Mouse (Mus musculus) cortical plate, adult 2 months (tissue): ENCODE measurements around the gene Atxn7l2. TPM values are rescaled to one million over a fixed set of nuclear protein-coding genes. Genes with fewer than 3 reads are reported as not detected.

Experiments used
- H3K27ac ChIP-seq: fragments of 200-500 bp; 2 replicates; pipeline ENCODE4 v1.5.1; 2012; ENCODE audit warnings: low read length, control low read depth, inconsistent platforms; ENCODE audit not compliant: insufficient read depth
- H3K4me1 ChIP-seq: fragments of 200-500 bp; 2 replicates; pipeline ENCODE4 v1.6.1; 2011; ENCODE audit warnings: low read length; ENCODE audit not compliant: control insufficient read depth, insufficient read depth
- H3K4me3 ChIP-seq: fragments of 200-500 bp; 2 replicates; pipeline ENCODE4 v1.5.1; 2011; ENCODE audit warnings: mild to moderate bottlenecking, low read length, control low read depth; ENCODE audit not compliant: insufficient read depth
- CTCF ChIP-seq: fragments of 200-500 bp; IDR thresholded peaks from 2 replicates; pipeline ENCODE4 v1.5.1; 2011; ENCODE audit warnings: mild to moderate bottlenecking, control low read depth, low read length; ENCODE audit not compliant: insufficient read depth; ENCODE audit errors: extremely low read depth
- POLR2A ChIP-seq: fragments of 200-500 bp; IDR thresholded peaks from 2 replicates; pipeline ENCODE4 v1.6.1; 2011; ENCODE audit warnings: mild to moderate bottlenecking, low read length, control low read depth; ENCODE audit not compliant: insufficient read depth; ENCODE audit errors: extremely low read depth
- polyA plus RNA-seq: library from polyadenylated mRNA; depleted of rRNA; stranded (reverse); fragments of >200 nt; gene quantifications from 2 replicates; pipeline ENCODE4 v1.2.3, GENCODE M21; 2012; rRNA removed

Gene Atxn7l2
- polyA plus RNA-seq, 1 experiment = 36.5 TPM

DNA sequence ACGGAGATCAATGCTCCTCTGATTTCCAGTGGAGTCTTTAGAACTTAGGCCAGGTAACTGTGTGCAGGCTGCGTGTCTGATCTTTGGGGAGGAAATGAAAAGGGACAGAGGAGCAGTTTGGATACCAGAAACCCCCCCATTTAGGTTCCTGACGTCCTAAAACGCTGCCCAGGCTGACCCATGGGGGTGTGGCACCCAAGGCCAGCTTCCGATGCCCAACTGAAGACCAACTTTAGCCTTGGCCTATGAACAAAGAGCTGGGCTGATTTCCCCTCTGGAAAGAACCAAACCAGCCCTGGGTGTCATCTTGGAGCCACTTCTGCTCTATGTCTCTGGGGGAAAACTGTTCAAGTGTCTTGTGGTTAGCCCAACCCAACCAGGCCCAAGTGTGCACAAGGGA is 46.6 kb downstream of the Atxn7l2 start:
- H3K27ac ChIP-seq = no peak overlapping the region
- H3K4me3 ChIP-seq = no peak overlapping the region
- H3K4me1 ChIP-seq = peaks cover 12% of the 10 kb centered on the region
- TF ChIP-seq POLR2A (no peak), CTCF (no peak)

DNA sequence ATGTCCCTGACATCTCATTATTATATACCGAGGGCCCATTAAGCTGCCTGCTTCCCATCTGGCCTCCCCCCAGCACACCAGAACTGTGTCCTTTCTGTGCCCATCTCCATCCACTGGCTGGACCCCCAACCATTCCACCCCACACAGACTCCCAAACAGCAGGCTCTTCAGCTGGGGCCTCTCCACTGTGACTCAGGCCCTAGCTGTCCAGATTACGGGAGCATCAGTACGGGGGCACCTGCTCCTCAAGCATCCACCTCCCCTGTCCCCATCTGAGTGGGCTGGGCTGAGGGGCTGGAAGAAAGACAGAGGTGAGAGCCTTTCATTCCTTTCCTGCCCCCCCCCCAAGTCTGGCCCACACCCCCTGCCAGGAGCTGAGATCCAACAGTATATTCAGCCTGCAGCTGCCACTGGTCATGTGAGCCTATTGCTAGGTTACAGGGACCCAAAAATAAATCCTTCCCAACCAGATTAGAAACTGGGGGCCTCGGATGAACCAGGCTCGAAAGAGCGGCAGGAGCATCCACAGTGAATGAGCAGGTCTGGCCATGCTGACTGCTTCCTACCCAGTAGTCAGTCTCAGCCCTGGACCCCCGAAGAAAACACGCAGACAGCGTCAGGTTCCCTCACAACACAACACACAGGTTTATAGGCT is 52.2 kb downstream of the Atxn7l2 start:
- H3K4me1 ChIP-seq = peaks cover 11% of the 10 kb centered on the region
- H3K4me3 ChIP-seq = no peak overlapping the region
- H3K27ac ChIP-seq = peak overlapping the region; percentile 97
- no peak for TF ChIP-seq CTCF
- TF ChIP-seq POLR2A = peak; percentile 82; the same call in 1 of the 2 replicates

DNA sequence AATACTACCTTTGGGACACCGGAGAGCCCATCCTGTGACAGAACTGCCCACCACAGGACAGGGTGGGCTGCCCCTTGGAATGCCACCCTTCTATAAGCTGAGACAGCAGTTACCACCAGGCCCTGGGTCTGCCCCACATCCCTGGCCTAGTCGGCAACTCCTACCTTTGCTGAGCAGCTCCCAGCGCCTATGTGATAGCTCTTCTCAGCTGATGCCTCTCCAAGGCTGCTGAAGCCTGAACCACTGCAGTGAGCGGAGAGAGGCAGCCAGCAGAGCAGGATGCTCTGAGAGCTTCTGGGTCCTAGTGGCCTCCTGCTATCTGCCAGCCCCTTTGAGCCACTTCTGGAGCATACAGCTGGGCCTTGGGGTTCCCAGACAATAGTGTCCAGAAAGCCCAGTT is 56.1 kb downstream of the Atxn7l2 start, which contains the start of gene Gpr61:
TSS of gene Gpr61 (minus strand) at position 227 of the 400 bp plus-strand sequence.
- Histone ChIP-seq H3K27ac (peak within 1 kb of the TSS; percentile 83), H3K4me3 (peak within 1 kb of the TSS; percentile 79), H3K4me1 (peaks cover 12% of the 10 kb centered on the region)
- TF ChIP-seq CTCF (no peak), POLR2A (peak; percentile 97)

DNA sequence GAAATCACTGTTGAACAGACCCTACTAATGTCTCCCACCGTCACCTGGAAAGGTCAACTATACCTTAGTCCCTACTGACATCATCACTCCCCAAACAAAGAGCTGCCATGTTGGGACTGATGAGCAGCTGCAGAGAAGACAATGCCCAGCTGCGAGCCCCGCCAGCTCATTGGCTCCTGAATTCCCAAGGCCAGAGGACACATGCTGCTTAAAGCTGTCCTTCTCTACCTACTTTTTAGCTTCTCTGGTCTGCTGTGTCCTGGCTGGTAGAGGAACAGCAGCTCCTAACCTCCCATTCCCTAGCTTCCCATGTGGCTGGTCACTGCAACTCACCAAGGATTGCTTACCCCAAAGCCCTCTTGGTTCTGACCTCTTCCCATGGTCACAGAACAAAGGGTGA is 58.4 kb downstream of the Atxn7l2 start:
- no peak overlapping the region for H3K27ac ChIP-seq
- no peak for TF ChIP-seq CTCF
- H3K4me1 ChIP-seq = peaks cover 3% of the 10 kb centered on the region; the same call in 1 of the 2 replicates
- H3K4me3 ChIP-seq = no peak overlapping the region

Other genes starting within 250 kb of the Atxn7l2 start
- 0.08 TPM in 1 of 2 replicates, not detected in the other for gene Gstm3, start 241.7 kb downstream of the Atxn7l2 start, polyA plus RNA-seq
- gene Gstm2, start 224.5 kb downstream of the Atxn7l2 start, polyA plus RNA-seq = 5.3 and 5.6 TPM in 2 replicates
- gene Gstm1, start 193.0 kb downstream of the Atxn7l2 start, polyA plus RNA-seq = 426 and 510 TPM in 2 replicates
- gene Gstm4, start 166.0 kb downstream of the Atxn7l2 start, polyA plus RNA-seq = 16.1 and 16.8 TPM in 2 replicates
- gene Ampd2, start 124.3 kb downstream of the Atxn7l2 start, polyA plus RNA-seq = 76.3 and 76.8 TPM in 2 replicates
- 0.15 TPM in 1 of 2 replicates, not detected in the other for gene Gnat2, start 118.1 kb downstream of the Atxn7l2 start, polyA plus RNA-seq
- 24.9 and 27.0 TPM in 2 replicates for gene Gnai3, start 64.8 kb downstream of the Atxn7l2 start, polyA plus RNA-seq
- gene Gpr61, start 56.1 kb downstream of the Atxn7l2 start, polyA plus RNA-seq = 12.3 and 13.2 TPM in 2 replicates
- gene Amigo1, start 24.6 kb downstream of the Atxn7l2 start, polyA plus RNA-seq = 43.7 and 49.2 TPM in 2 replicates
- 15.0 and 16.9 TPM in 2 replicates for gene Cyb561d1, start 9.7 kb downstream of the Atxn7l2 start, polyA plus RNA-seq
- 2.1 and 2.7 TPM in 2 replicates for gene Sypl2, start 15.7 kb upstream of the Atxn7l2 start, polyA plus RNA-seq
- gene Psma5, start 46.0 kb upstream of the Atxn7l2 start, polyA plus RNA-seq = 114 and 121 TPM in 2 replicates
- gene Sort1, start 73.1 kb upstream of the Atxn7l2 start, polyA plus RNA-seq = 197 and 198 TPM in 2 replicates
- gene Mybphl, start 154.0 kb upstream of the Atxn7l2 start, polyA plus RNA-seq = 0.08 TPM in 1 of 2 replicates, not detected in the other
- 29.9 and 35.5 TPM in 2 replicates for gene Psrc1, start 172.9 kb upstream of the Atxn7l2 start, polyA plus RNA-seq
- gene Celsr2, start 204.6 kb upstream of the Atxn7l2 start, polyA plus RNA-seq = 60.0 and 61.5 TPM in 2 replicates
- 188 and 204 TPM in 2 replicates for gene Sars, start 234.3 kb upstream of the Atxn7l2 start, polyA plus RNA-seq